Mouse (Mus musculus): Measurements from ENCODE around the gene Tcea3. TPM values are rescaled to one million over a fixed set of nuclear protein-coding genes. Genes with fewer than 3 reads are reported as not detected.

Tcea3 gene
- polyA plus RNA-seq, 1 experiment: 0.88 TPM

DNA sequence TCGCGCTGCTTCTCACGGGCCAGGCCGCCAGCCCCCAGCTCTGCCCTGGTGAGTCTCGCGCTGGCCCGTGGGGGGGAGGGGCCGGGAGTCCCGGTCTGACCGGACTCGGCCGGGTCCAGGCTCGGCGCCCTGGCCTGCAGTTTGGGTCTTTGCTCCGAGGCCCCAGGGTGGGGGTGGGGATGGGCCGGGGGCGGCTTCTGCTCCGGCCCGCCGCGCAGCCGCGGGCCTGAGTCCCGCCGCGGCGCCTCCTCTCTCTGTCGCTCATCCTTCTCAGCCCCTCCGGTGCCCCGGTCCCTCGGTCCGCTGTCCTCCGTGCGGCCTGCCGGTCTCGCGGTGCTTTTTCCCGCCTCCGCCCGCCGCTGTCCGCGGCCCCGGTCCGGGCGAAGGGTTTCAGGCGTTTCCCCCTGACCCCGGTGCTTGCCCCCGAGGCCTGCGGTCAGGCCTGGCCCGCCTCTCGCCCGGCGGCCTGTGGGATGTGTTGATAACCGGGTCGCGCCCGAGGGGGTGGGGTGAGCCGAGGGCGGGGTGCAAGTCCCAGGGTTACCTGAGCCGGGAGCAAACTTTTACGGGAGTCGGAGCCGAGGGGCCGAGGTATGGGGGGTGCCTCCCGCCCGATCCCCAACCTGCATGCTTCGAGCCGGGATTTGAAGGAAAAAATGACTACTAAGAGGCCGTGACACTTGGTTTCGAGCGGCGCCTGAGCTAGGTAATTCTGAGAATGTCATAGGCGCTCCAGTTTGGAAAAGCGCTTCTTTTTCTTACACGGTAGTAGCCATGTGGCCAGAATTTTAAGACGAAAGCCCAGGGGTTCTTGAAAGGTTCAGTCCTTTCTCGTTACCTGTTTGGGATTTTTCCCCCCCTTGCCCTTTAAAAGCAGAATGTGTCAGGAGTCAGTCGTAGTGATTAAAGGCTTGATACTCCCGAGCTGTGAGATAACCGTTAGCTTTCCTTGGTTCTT, 63.8 kb downstream of the Tcea3 start:
- TF ChIP-seq POLR2A (IDR thresholded peaks at IDR 0.05; ENCODE audit: low read depth, low read length) (no peak), CTCF (IDR thresholded peaks at IDR 0.05; ENCODE audit: extremely low read depth, insufficient read depth, insufficient read length, insufficient replicate concordance) (no peak)
- no peaks in the 10 kb centered on the region for H3K27me3 ChIP-seq (ENCODE audit: control insufficient read depth, insufficient read depth, low read length)
- H3K36me3 ChIP-seq (ENCODE audit: control insufficient read depth, insufficient read depth, low read length): no peaks in the 10 kb centered on the region; the same call in 1 of the 2 replicates
- peak overlapping the region; percentile 94 for H3K4me3 ChIP-seq (ENCODE audit: extremely low read depth, insufficient read depth, insufficient read length)
- peak overlapping the region; percentile 85 for H3K27ac ChIP-seq (ENCODE audit: insufficient read depth, low read length)
- DNase-seq (ENCODE audit: low read depth in 1 of 2, low spot score in 2 of 2): peak in 1 of 2 experiments; percentile 46
- WGBS: under 1% methylated on average over 80 of the region's 81 CpGs
- peaks cover 6% of the 10 kb centered on the region for H3K4me1 ChIP-seq (ENCODE audit: control insufficient read depth, insufficient read depth, insufficient read length)

GRCm38 (mm10) chr4:136312616-136313015, 65.1 kb downstream of the Tcea3 start:
- peaks cover 2% of the 10 kb centered on the region for H3K36me3 ChIP-seq (ENCODE audit: control insufficient read depth, insufficient read depth, low read length)
- TF ChIP-seq POLR2A (IDR thresholded peaks at IDR 0.05; ENCODE audit: low read depth, low read length): no peak
- TF ChIP-seq CTCF (IDR thresholded peaks at IDR 0.05; ENCODE audit: extremely low read depth, insufficient read depth, insufficient read length, insufficient replicate concordance): no peak
- peak overlapping the region; percentile 17; the same call in 1 of the 2 replicates for H3K4me3 ChIP-seq (ENCODE audit: extremely low read depth, insufficient read depth, insufficient read length)
- H3K27ac ChIP-seq (ENCODE audit: insufficient read depth, low read length): no peak overlapping the region
- no peak for DNase-seq (ENCODE audit: low read depth in 1 of 2, low spot score in 2 of 2)
- 11% methylated on average over 4 of the region's 4 CpGs for WGBS
- H3K4me1 ChIP-seq (ENCODE audit: control insufficient read depth, insufficient read depth, insufficient read length): peaks cover 6% of the 10 kb centered on the region
- no peaks in the 10 kb centered on the region for H3K27me3 ChIP-seq (ENCODE audit: control insufficient read depth, insufficient read depth, low read length)

GRCm38 (mm10) chr4:136317667-136318066, 70.1 kb downstream of the Tcea3 start:
- no peak for TF ChIP-seq POLR2A (IDR thresholded peaks at IDR 0.05; ENCODE audit: low read depth, low read length)
- no peak for TF ChIP-seq CTCF (IDR thresholded peaks at IDR 0.05; ENCODE audit: extremely low read depth, insufficient read depth, insufficient read length, insufficient replicate concordance)
- Histone ChIP-seq H3K27me3 (ENCODE audit: control insufficient read depth, insufficient read depth, low read length) (no peaks in the 10 kb centered on the region), H3K4me3 (ENCODE audit: extremely low read depth, insufficient read depth, insufficient read length) (no peak overlapping the region), H3K27ac (ENCODE audit: insufficient read depth, low read length) (no peak overlapping the region), H3K36me3 (ENCODE audit: control insufficient read depth, insufficient read depth, low read length) (peaks cover 24% of the 10 kb centered on the region), H3K4me1 (ENCODE audit: control insufficient read depth, insufficient read depth, insufficient read length) (peaks cover 4% of the 10 kb centered on the region; the same call in 1 of the 2 replicates)
- no peak for DNase-seq (ENCODE audit: low read depth in 1 of 2, low spot score in 2 of 2)
- 96% methylated on average over 4 of the region's 4 CpGs for WGBS

DNA sequence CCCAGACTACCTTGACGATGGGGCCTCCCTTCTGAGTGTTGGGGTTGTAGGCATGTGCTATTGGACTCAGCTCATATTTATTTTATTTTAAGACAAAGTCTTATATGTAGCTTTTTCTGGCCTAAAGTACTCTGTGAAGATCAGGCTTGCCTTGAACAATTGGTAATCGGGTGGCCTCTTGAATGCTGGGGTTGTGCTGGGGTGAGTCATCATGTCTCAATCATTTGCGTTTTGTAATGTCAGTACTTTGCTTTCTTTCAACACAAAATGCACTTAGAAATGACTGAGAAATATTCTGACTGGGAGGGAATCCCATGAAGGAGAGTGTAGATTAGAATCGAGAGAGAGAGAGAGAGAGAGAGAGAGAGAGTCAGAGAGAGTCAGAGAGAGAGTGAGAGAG, 72.5 kb downstream of the Tcea3 start:
- Histone ChIP-seq H3K36me3 (ENCODE audit: control insufficient read depth, insufficient read depth, low read length) (peaks cover 32% of the 10 kb centered on the region), H3K4me1 (ENCODE audit: control insufficient read depth, insufficient read depth, insufficient read length) (no peaks in the 10 kb centered on the region), H3K4me3 (ENCODE audit: extremely low read depth, insufficient read depth, insufficient read length) (no peak overlapping the region), H3K27ac (ENCODE audit: insufficient read depth, low read length) (no peak overlapping the region), H3K27me3 (ENCODE audit: control insufficient read depth, insufficient read depth, low read length) (no peaks in the 10 kb centered on the region)
- TF ChIP-seq POLR2A (IDR thresholded peaks at IDR 0.05; ENCODE audit: low read depth, low read length) (no peak), CTCF (IDR thresholded peaks at IDR 0.05; ENCODE audit: extremely low read depth, insufficient read depth, insufficient read length, insufficient replicate concordance) (no peak)
- WGBS: 90% methylated on average over 4 of the region's 4 CpGs
- no peak for DNase-seq (ENCODE audit: low read depth in 1 of 2, low spot score in 2 of 2)

GRCm38 (mm10) chr4:136324226-136324625, 76.7 kb downstream of the Tcea3 start:
- DNase-seq (ENCODE audit: low read depth in 1 of 2, low spot score in 2 of 2): no peak
- H3K27ac ChIP-seq (ENCODE audit: insufficient read depth, low read length): no peak overlapping the region
- H3K4me3 ChIP-seq (ENCODE audit: extremely low read depth, insufficient read depth, insufficient read length): no peak overlapping the region
- H3K4me1 ChIP-seq (ENCODE audit: control insufficient read depth, insufficient read depth, insufficient read length): no peaks in the 10 kb centered on the region
- TF ChIP-seq CTCF (IDR thresholded peaks at IDR 0.05; ENCODE audit: extremely low read depth, insufficient read depth, insufficient read length, insufficient replicate concordance) (no peak), POLR2A (IDR thresholded peaks at IDR 0.05; ENCODE audit: low read depth, low read length) (no peak)
- no peaks in the 10 kb centered on the region for H3K27me3 ChIP-seq (ENCODE audit: control insufficient read depth, insufficient read depth, low read length)
- WGBS: 88% methylated on average over 2 of the region's 2 CpGs
- H3K36me3 ChIP-seq (ENCODE audit: control insufficient read depth, insufficient read depth, low read length): peaks cover 30% of the 10 kb centered on the region

Other genes starting within 250 kb of the Tcea3 start
- gene Eloa, start 226.0 kb upstream of the Tcea3 start, polyA plus RNA-seq (2012; rRNA removed): 6.6 and 8.6 TPM in 2 replicates
- gene Rpl11, start 194.3 kb upstream of the Tcea3 start, polyA plus RNA-seq (2012; rRNA removed): 259 and 289 TPM in 2 replicates
- 138 and 195 TPM in 2 replicates for gene Id3, start 104.2 kb upstream of the Tcea3 start, polyA plus RNA-seq (2012; rRNA removed)
- gene E2f2, start 75.3 kb upstream of the Tcea3 start, polyA plus RNA-seq (2012; rRNA removed): 32.1 and 33.5 TPM in 2 replicates
- 1.9 and 2.5 TPM in 2 replicates for gene Asap3, start 41.4 kb upstream of the Tcea3 start, polyA plus RNA-seq (2012; rRNA removed)
- 8.4 and 12.7 TPM in 2 replicates for gene Zfp46, start 37.0 kb downstream of the Tcea3 start, polyA plus RNA-seq (2012; rRNA removed)
- gene Hnrnpr, start 63.2 kb downstream of the Tcea3 start, polyA plus RNA-seq (2012; rRNA removed): 7.9 and 8.2 TPM in 2 replicates
- gene Htr1d, start 175.8 kb downstream of the Tcea3 start, polyA plus RNA-seq (2012; rRNA removed): 0.04 TPM in 1 of 2 replicates, not detected in the other
- gene 6030445D17Rik, start 214.5 kb downstream of the Tcea3 start, polyA plus RNA-seq (2012; rRNA removed): 0.16 and 0.31 TPM in 2 replicates
- 1.9 and 2.9 TPM in 2 replicates for gene Luzp1, start 222.0 kb downstream of the Tcea3 start, polyA plus RNA-seq (2012; rRNA removed)

All from spleen, adult 2 months (tissue).